Mouse (Mus musculus) gastrocnemius, postnatal 4 days (tissue): Measurements from ENCODE around the gene Uvrag. TPM values are rescaled to one million over a fixed set of nuclear protein-coding genes. Genes with fewer than 3 reads are reported as not detected.
A peak's percentile ranks its signal among the peaks of the same experiment; 100 is the strongest.

Source experiments
- DNase-seq, 2 experiments: peaks; one replicate each; pipeline ENCODE4 v3.0.0; 2021 to 2022; ENCODE audit warnings: low spot score in 2 of 2, mixed read lengths in 2 of 2
- total RNA-seq, 2 experiments: library from RNA; stranded (reverse); gene quantifications; 2 replicates each; pipeline ENCODE4 v1.2.3; 2021

The Uvrag gene
- total RNA-seq, 2 experiments from 2014 or later, result 28.9 to 30.4 TPM

- DNase-seq, result no peak
Observed at GRCm38 (mm10) chr7:98895501-98896095, 245.3 kb downstream of the Uvrag start.

GRCm38 (mm10) chr7:98894768-98895167 lies 246.2 kb downstream of the Uvrag start:
- no peak for DNase-seq

GRCm38 (mm10) chr7:98894305-98894704 lies 246.6 kb downstream of the Uvrag start:
- DNase-seq, result no peak

- DNase-seq, result no peak
Observed at GRCm38 (mm10) chr7:98893144-98893543, 247.8 kb downstream of the Uvrag start.

GRCm38 (mm10) chr7:98889211-98889610 lies 251.7 kb downstream of the Uvrag start:
- DNase-seq, result no peak

- no peak for DNase-seq
Observed at GRCm38 (mm10) chr7:98888810-98889209, 252.1 kb downstream of the Uvrag start.

GRCm38 (mm10) chr7:98887811-98888261 lies 253.1 kb downstream of the Uvrag start:
- no peak for DNase-seq

- no peak for DNase-seq
Observed at GRCm38 (mm10) chr7:98881887-98882286, 259.1 kb downstream of the Uvrag start.

- no peak for DNase-seq
Observed at GRCm38 (mm10) chr7:98879176-98879575, 261.8 kb downstream of the Uvrag start.

GRCm38 (mm10) chr7:98876119-98876518 lies 264.8 kb downstream of the Uvrag start:
- no peak for DNase-seq

- DNase-seq, result no peak
Observed at GRCm38 (mm10) chr7:98875390-98875990, 265.5 kb downstream of the Uvrag start.

- no peak for DNase-seq
Observed at GRCm38 (mm10) chr7:98874411-98874951, 266.5 kb downstream of the Uvrag start.

- no peak for DNase-seq
Observed at GRCm38 (mm10) chr7:98873316-98873715, 267.6 kb downstream of the Uvrag start.

- DNase-seq, result peak in 1 of 2 experiments; percentile 39
Observed at GRCm38 (mm10) chr7:98871882-98872281, 269.1 kb downstream of the Uvrag start.

- peak in 1 of 2 experiments; percentile 50 for DNase-seq
Observed at GRCm38 (mm10) chr7:98870791-98871190, 270.1 kb downstream of the Uvrag start.

GRCm38 (mm10) chr7:98869070-98869469 lies 271.9 kb downstream of the Uvrag start:
- DNase-seq, result no peak

- DNase-seq, result no peak
Observed at GRCm38 (mm10) chr7:98867794-98868150, 273.2 kb downstream of the Uvrag start.

GRCm38 (mm10) chr7:98867053-98867793 lies 273.7 kb downstream of the Uvrag start:
- DNase-seq, result no peak

GRCm38 (mm10) chr7:98863969-98864718 lies 276.8 kb downstream of the Uvrag start:
- no peak for DNase-seq

- no peak for DNase-seq
Observed at GRCm38 (mm10) chr7:98862994-98863393, 277.9 kb downstream of the Uvrag start.

- DNase-seq, result no peak
Observed at GRCm38 (mm10) chr7:98861002-98861401, 279.9 kb downstream of the Uvrag start.
